Comparison of ENCODE assay signal across 10 mouse cellular contexts in the genomic region with DNA sequence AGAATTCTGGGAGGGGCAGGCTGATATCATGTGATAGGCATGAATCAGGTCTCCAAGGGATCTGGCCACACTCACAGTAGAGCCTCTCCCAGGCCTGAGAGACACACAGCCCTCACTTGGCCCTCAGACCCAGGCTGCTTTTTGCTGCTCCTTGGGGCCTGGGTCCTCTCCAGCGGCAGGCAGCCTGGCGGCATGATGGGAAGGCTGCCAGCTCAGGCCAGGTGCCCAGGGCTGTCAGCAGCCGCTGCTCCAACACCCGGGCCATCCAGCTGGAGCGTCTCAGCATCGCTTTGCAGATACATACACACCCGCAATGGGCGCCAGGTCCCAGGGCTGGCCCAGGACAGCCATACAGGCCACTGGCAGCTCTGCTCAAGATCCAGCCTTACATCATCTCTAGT. TPM values are rescaled to one million over a fixed set of nuclear protein-coding genes. Genes with fewer than 3 reads are reported as not detected.
A peak's percentile ranks its signal among the peaks of the same experiment; 100 is the strongest.
DNase-seq lines count a peak whose midpoint lies in the region; ATAC-seq and TF ChIP-seq lines count a peak whose summit lies in the region.
"Had no signal": no experiment of that assay in that cellular context is flagged by ENCODE, and none has a peak within 500 bp of the region (broad histone marks: within the 10 kb centered on the region; RNA-seq: fewer than 3 reads in every experiment).

No protein-coding gene starts in this region.

- H3K27me3 ChIP-seq in hindbrain, embryonic 15.5 days = no peaks in the 10 kb centered on the region
- no peaks in the 10 kb centered on the region for H3K27me3 ChIP-seq in hindbrain, embryonic 14.5 days (ENCODE audit: control insufficient read depth, insufficient read depth, low read length)
- H3K27me3 ChIP-seq in lung, embryonic 14.5 days (ENCODE audit: insufficient read depth, low read length) = no peaks in the 10 kb centered on the region
- no peaks in the 10 kb centered on the region for H3K27me3 ChIP-seq in liver, embryonic 12.5 days (replicated peaks)
- H3K27me3 ChIP-seq in midbrain, embryonic 15.5 days (replicated peaks) = no peaks in the 10 kb centered on the region

- TF ChIP-seq CTCF in lung, embryonic 14.5 days (IDR thresholded peaks at IDR 0.05; ENCODE audit: low read depth) = no peak

- ATAC-seq in hindbrain, embryonic 15.5 days (ENCODE audit: low FRiP score, low read depth) = peak; percentile 43; the same call in 1 of the 2 replicates
- ATAC-seq in hindbrain, embryonic 14.5 days (ENCODE audit: low FRiP score) = no peak
- peak; percentile 94 for ATAC-seq in lung, embryonic 14.5 days (ENCODE audit: insufficient read depth)
- no peak for ATAC-seq in granulocyte monocyte progenitor cell, adult 5-6 weeks (replicated peaks; ENCODE audit: poor library complexity, severe bottlenecking)
- no peak for ATAC-seq in liver, embryonic 12.5 days
- ATAC-seq in midbrain, embryonic 15.5 days (replicated peaks) = no peak

- no peak overlapping the region for H3K4me2 ChIP-seq in hindbrain, embryonic 15.5 days
- no peak overlapping the region for H3K4me2 ChIP-seq in hindbrain, embryonic 14.5 days (replicated peaks)
- H3K4me2 ChIP-seq in lung, embryonic 14.5 days = no peak overlapping the region
- H3K4me2 ChIP-seq in liver, embryonic 12.5 days = no peak overlapping the region
- no peak overlapping the region for H3K4me2 ChIP-seq in midbrain, embryonic 15.5 days
- H3K4me2 ChIP-seq: limb, embryonic 15.5 days had no signal

- no peaks in the 10 kb centered on the region for H3K36me3 ChIP-seq in hindbrain, embryonic 15.5 days
- H3K36me3 ChIP-seq in hindbrain, embryonic 14.5 days (replicated peaks; ENCODE audit: control insufficient read depth, insufficient read depth) = no peaks in the 10 kb centered on the region
- H3K36me3 ChIP-seq in lung, embryonic 14.5 days (ENCODE audit: insufficient read depth) = no peaks in the 10 kb centered on the region
- H3K36me3 ChIP-seq in liver, embryonic 12.5 days = no peaks in the 10 kb centered on the region
- H3K36me3 ChIP-seq in midbrain, embryonic 15.5 days (replicated peaks) = no peaks in the 10 kb centered on the region
- H3K36me3 ChIP-seq: G1E; limb, embryonic 15.5 days had no signal

- no peak for DNase-seq in hindbrain, embryonic 14.5 days (ENCODE audit: low spot score)
- peak; percentile 18 for DNase-seq in NIH3T3 (ENCODE audit: low read depth)
- DNase-seq in heart, adult 11 months = peak; percentile 98
- peak; percentile 88 for DNase-seq in lung, embryonic 14.5 days

- H3K4me3 ChIP-seq in hindbrain, embryonic 15.5 days = no peak overlapping the region
- H3K4me3 ChIP-seq in hindbrain, embryonic 14.5 days (replicated peaks; ENCODE audit: low read length) = no peak overlapping the region
- no peak overlapping the region for H3K4me3 ChIP-seq in lung, embryonic 14.5 days (ENCODE audit: low read depth, low read length)
- no peak overlapping the region for H3K4me3 ChIP-seq in liver, embryonic 12.5 days
- no peak overlapping the region for H3K4me3 ChIP-seq in midbrain, embryonic 15.5 days
- H3K4me3 ChIP-seq: limb, embryonic 15.5 days had no signal

- no peak overlapping the region for H3K9ac ChIP-seq in hindbrain, embryonic 15.5 days
- no peak overlapping the region for H3K9ac ChIP-seq in hindbrain, embryonic 14.5 days
- H3K9ac ChIP-seq in lung, embryonic 14.5 days = no peak overlapping the region
- no peak overlapping the region for H3K9ac ChIP-seq in liver, embryonic 12.5 days
- no peak overlapping the region for H3K9ac ChIP-seq in midbrain, embryonic 15.5 days
- H3K9ac ChIP-seq: limb, embryonic 15.5 days had no signal

- WGBS in hindbrain, embryonic 15.5 days = 68% methylated on average over 8 of the region's 8 CpGs
- WGBS in hindbrain, embryonic 14.5 days = 66% methylated on average over 8 of the region's 8 CpGs
- 39% methylated on average over 8 of the region's 8 CpGs for whole genome bisulfite sequencing in lung, embryonic 14.5 days
- WGBS in liver, embryonic 12.5 days (ENCODE audit: insufficient replicate concordance) = 68% methylated on average over 8 of the region's 8 CpGs
- WGBS in midbrain, embryonic 15.5 days = 83% methylated on average over 8 of the region's 8 CpGs

- H3K27ac ChIP-seq in hindbrain, embryonic 15.5 days (replicated peaks) = no peak overlapping the region
- no peak overlapping the region for H3K27ac ChIP-seq in hindbrain, embryonic 14.5 days
- peak overlapping the region; percentile 69; the same call in 1 of the 2 replicates for H3K27ac ChIP-seq in lung, embryonic 14.5 days (ENCODE audit: low read depth)
- no peak overlapping the region for H3K27ac ChIP-seq in liver, embryonic 12.5 days
- no peak overlapping the region for H3K27ac ChIP-seq in midbrain, embryonic 15.5 days
- H3K27ac ChIP-seq: limb, embryonic 15.5 days had no signal

- H3K4me1 ChIP-seq in hindbrain, embryonic 15.5 days (replicated peaks) = peaks cover 31% of the 10 kb centered on the region
- peaks cover 21% of the 10 kb centered on the region for H3K4me1 ChIP-seq in hindbrain, embryonic 14.5 days (replicated peaks; ENCODE audit: control insufficient read depth, insufficient read depth, low read length)
- peaks cover 23% of the 10 kb centered on the region; the same call in 1 of the 2 replicates for H3K4me1 ChIP-seq in lung, embryonic 14.5 days (ENCODE audit: insufficient read depth)
- no peaks in the 10 kb centered on the region for H3K4me1 ChIP-seq in liver, embryonic 12.5 days
- H3K4me1 ChIP-seq in midbrain, embryonic 15.5 days = peaks cover 15% of the 10 kb centered on the region

- no peaks in the 10 kb centered on the region for H3K9me3 ChIP-seq in hindbrain, embryonic 15.5 days
- H3K9me3 ChIP-seq in hindbrain, embryonic 14.5 days (ENCODE audit: control insufficient read depth, low read length) = no peaks in the 10 kb centered on the region
- H3K9me3 ChIP-seq in lung, embryonic 14.5 days (ENCODE audit: low read depth, low read length) = no peaks in the 10 kb centered on the region
- H3K9me3 ChIP-seq in liver, embryonic 12.5 days (replicated peaks) = no peaks in the 10 kb centered on the region
- no peaks in the 10 kb centered on the region for H3K9me3 ChIP-seq in midbrain, embryonic 15.5 days
- H3K9me3 ChIP-seq: G1E; limb, embryonic 15.5 days had no signal

RNA-seq across cellular contexts. Expression of gene Fam163b, which starts 22.1 kb away (rescaled TPM):
- polyA plus RNA-seq in hindbrain, embryonic 15.5 days (2015; fragmentation: Nextera tagmentation; extraction: Ambion mirVana) = 7.7 and 9.6 TPM in 2 replicates
- polyA plus RNA-seq in hindbrain, embryonic 14.5 days (2014; fragmentation: Nextera tagmentation; extraction: Ambion mirVana) = 7.9 and 9.4 TPM in 2 replicates
- 0.61 and 0.70 TPM in 2 replicates for polyA plus RNA-seq in lung, embryonic 14.5 days (2014; fragmentation: Nextera tagmentation; extraction: Ambion mirVana)
- total RNA-seq in granulocyte monocyte progenitor cell, adult 5-6 weeks (2014; fragmentation: Nextera tagmentation) = not detected in 2 replicates
- total RNA-seq in granulocyte monocyte progenitor cell, adult 5-6 weeks (2017) = not detected in 2 replicates
- polyA plus RNA-seq in liver, embryonic 12.5 days (2016; fragmentation: Nextera tagmentation; extraction: Ambion mirVana) = 0.08 TPM in 1 of 2 replicates, not detected in the other
- 4.7 and 5.4 TPM in 2 replicates for polyA plus RNA-seq in midbrain, embryonic 15.5 days (2015; fragmentation: Nextera tagmentation; extraction: Ambion mirVana)
- polyA plus RNA-seq: G1E had no signal

RNA-seq across cellular contexts. Expression of gene Adamtsl2, which starts 41.1 kb away (rescaled TPM):
- 8.0 and 10.4 TPM in 2 replicates for polyA plus RNA-seq in hindbrain, embryonic 15.5 days (2015; fragmentation: Nextera tagmentation; extraction: Ambion mirVana)
- 9.1 and 10.0 TPM in 2 replicates for polyA plus RNA-seq in hindbrain, embryonic 14.5 days (2014; fragmentation: Nextera tagmentation; extraction: Ambion mirVana)
- 19.2 and 21.0 TPM in 2 replicates for polyA plus RNA-seq in lung, embryonic 14.5 days (2014; fragmentation: Nextera tagmentation; extraction: Ambion mirVana)
- total RNA-seq in granulocyte monocyte progenitor cell, adult 5-6 weeks (2014; fragmentation: Nextera tagmentation) = not detected in 2 replicates
- total RNA-seq in granulocyte monocyte progenitor cell, adult 5-6 weeks (2017) = not detected in 2 replicates
- 0.77 and 1.3 TPM in 2 replicates for polyA plus RNA-seq in liver, embryonic 12.5 days (2016; fragmentation: Nextera tagmentation; extraction: Ambion mirVana)
- polyA plus RNA-seq in midbrain, embryonic 15.5 days (2015; fragmentation: Nextera tagmentation; extraction: Ambion mirVana) = 9.7 and 10.1 TPM in 2 replicates
- polyA plus RNA-seq: G1E had no signal

RNA-seq across cellular contexts. Expression of gene Dbh, which starts 44.8 kb away (rescaled TPM):
- polyA plus RNA-seq in hindbrain, embryonic 15.5 days (2015; fragmentation: Nextera tagmentation; extraction: Ambion mirVana) = 5.3 and 7.7 TPM in 2 replicates
- polyA plus RNA-seq in hindbrain, embryonic 14.5 days (2014; fragmentation: Nextera tagmentation; extraction: Ambion mirVana) = 2.3 and 3.7 TPM in 2 replicates
- 0.20 and 0.75 TPM in 2 replicates for polyA plus RNA-seq in lung, embryonic 14.5 days (2014; fragmentation: Nextera tagmentation; extraction: Ambion mirVana)
- not detected in 2 replicates for total RNA-seq in granulocyte monocyte progenitor cell, adult 5-6 weeks (2014; fragmentation: Nextera tagmentation)
- not detected in 2 replicates for total RNA-seq in granulocyte monocyte progenitor cell, adult 5-6 weeks (2017)
- polyA plus RNA-seq in liver, embryonic 12.5 days (2016; fragmentation: Nextera tagmentation; extraction: Ambion mirVana) = 0.05 and 0.12 TPM in 2 replicates
- polyA plus RNA-seq in midbrain, embryonic 15.5 days (2015; fragmentation: Nextera tagmentation; extraction: Ambion mirVana) = 0.65 and 3.6 TPM in 2 replicates
- polyA plus RNA-seq: G1E had no signal

RNA-seq across cellular contexts. Expression of gene Mymk, which starts 48.3 kb away (rescaled TPM):
- polyA plus RNA-seq in hindbrain, embryonic 15.5 days (2015; fragmentation: Nextera tagmentation; extraction: Ambion mirVana) = 0.22 and 0.35 TPM in 2 replicates
- polyA plus RNA-seq in hindbrain, embryonic 14.5 days (2014; fragmentation: Nextera tagmentation; extraction: Ambion mirVana) = 0.32 TPM in 1 of 2 replicates, not detected in the other
- polyA plus RNA-seq in lung, embryonic 14.5 days (2014; fragmentation: Nextera tagmentation; extraction: Ambion mirVana) = 0.17 and 0.18 TPM in 2 replicates
- total RNA-seq in granulocyte monocyte progenitor cell, adult 5-6 weeks (2014; fragmentation: Nextera tagmentation) = not detected in 2 replicates
- not detected in 2 replicates for total RNA-seq in granulocyte monocyte progenitor cell, adult 5-6 weeks (2017)
- 0.14 and 0.90 TPM in 2 replicates for polyA plus RNA-seq in liver, embryonic 12.5 days (2016; fragmentation: Nextera tagmentation; extraction: Ambion mirVana)
- 0.14 TPM in 2 replicates for polyA plus RNA-seq in midbrain, embryonic 15.5 days (2015; fragmentation: Nextera tagmentation; extraction: Ambion mirVana)
- polyA plus RNA-seq: G1E had no signal

Comparison
In these comparisons a context has a peak if more than half of its experiments do, and no peak if none do; other contexts are left out.
1. ATAC-seq: peak in hindbrain, embryonic 15.5 days (single experiment) and lung, embryonic 14.5 days (single experiment); none in hindbrain, embryonic 14.5 days (single experiment), granulocyte monocyte progenitor cell, adult 5-6 weeks (single experiment), liver, embryonic 12.5 days (single experiment) and midbrain, embryonic 15.5 days (single experiment).